Mouse (Mus musculus) megakaryocyte, embryonic 14.5 days (primary cell): Measurements from ENCODE around the gene Rnf157.

ENCODE experiments used
- FLI1 ChIP-seq: IDR thresholded peaks from 2 replicates; pipeline ENCODE4 v1.6.1; 2012; ENCODE audit warnings: low read length, inconsistent platforms, mixed read lengths
- GATA1 ChIP-seq: IDR thresholded peaks from 3 replicates; pipeline ENCODE4 v1.6.1; 2012; ENCODE audit warnings: mixed read lengths, low read length, inconsistent platforms, borderline replicate concordance

DNA sequence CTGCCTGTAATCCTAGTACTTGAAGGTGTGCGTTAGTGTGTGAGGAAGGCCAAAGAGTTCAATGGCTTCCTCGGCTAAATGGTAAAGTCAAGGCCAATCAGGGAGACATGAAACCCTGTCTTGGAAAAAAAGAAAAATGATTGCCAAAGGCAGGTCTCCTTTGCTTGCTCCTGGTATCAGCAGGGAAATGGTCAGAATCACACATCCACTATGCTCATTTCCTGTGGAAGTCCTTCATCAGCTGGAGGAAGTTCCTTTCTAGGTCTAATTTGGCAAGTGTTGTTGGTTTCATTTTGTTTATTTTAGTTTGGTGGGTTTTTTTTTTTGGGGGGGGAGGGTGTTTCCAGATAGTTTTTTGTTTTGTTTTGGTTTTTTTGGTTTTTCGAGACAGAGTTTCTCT lies 3.8 kb downstream of the Rnf157 start:
- TF ChIP-seq GATA1 (no peak), FLI1 (no peak)
